Mouse (Mus musculus) splenic B cell, adult 2 months (primary cell): ENCODE data around the gene Rassf5.

Experiments used
- DNase-seq: peaks from one replicate; pipeline ENCODE4 v3.0.0-alpha.2; 2011; ENCODE audit warnings: low read depth, low spot score
- H3K27me3 ChIP-seq: 2 replicates; pipeline ENCODE4 v1.6.1; 2012; ENCODE audit warnings: mild to moderate bottlenecking, low read length, moderate library complexity, mixed read lengths; ENCODE audit not compliant: control insufficient read depth, poor library complexity, insufficient read depth, severe bottlenecking
- H3K36me3 ChIP-seq: 2 replicates; pipeline ENCODE4 v1.6.1; 2012; ENCODE audit warnings: mild to moderate bottlenecking, low read length, moderate library complexity, mixed read lengths; ENCODE audit not compliant: control insufficient read depth, poor library complexity, insufficient read depth, severe bottlenecking

Gene Rassf5

DNA sequence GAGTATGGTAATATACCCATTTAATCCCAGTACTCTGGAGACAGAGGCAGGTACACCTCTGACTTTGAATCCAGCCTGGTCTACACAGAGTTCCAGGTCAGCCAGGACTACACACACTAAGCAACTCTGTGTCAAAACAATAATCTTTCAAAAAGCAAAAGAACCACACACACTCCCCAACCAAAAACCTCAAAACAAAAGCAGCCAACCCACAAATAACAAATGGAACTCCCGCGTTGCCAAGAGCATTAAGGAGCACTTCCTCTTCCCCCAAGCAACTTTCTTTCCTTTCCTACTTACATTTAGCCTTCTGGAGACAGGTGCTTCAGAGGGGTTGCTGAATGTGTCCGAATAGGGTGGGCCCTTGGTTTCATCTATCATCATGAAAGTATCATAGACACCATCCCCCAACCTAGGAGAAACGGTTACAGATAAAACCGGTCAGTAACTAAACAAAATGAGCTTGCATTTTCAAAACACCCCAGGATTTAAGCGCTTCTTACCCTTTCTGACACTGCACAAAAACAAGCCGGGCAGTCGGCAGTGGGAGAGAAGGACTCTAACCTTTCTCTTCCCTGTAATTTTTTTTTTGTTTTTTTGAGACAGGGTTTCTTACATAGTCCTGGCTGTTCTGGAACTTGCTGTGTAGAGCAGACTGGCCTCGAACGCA lies 109.0 kb downstream of the Rassf5 start:
- H3K36me3 ChIP-seq, result no peaks in the 10 kb centered on the region
- no peaks in the 10 kb centered on the region for H3K27me3 ChIP-seq
- DNase-seq, result peak; percentile 35

DNA sequence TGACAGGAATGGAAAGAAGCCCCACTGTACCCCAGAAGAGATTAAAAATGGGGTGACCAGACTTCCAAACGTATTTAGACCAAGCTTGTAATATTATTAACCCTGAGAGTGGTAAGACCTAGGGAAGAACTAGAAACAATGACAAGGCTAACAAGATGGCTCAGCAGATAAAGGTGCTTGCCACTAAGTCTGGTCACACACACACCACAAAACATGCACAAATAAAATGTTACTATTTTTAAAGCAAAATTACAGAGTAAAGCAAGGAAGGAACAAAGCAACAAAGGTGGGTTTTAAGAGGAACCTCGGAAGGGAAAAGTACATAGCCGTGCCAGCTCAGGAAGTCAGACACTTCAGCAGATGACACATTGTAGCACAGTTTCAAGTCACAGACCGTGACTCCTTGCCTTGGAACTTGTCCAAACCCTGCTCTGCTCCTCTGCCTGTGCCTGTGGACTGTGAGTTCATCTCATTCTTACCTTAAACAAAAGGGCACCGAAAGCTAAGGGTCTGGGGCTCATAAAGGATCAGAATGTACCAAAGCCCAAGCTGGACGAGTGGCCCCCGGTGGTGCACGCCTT lies 110.0 kb downstream of the Rassf5 start:
- peak; percentile 68 for DNase-seq

DNA sequence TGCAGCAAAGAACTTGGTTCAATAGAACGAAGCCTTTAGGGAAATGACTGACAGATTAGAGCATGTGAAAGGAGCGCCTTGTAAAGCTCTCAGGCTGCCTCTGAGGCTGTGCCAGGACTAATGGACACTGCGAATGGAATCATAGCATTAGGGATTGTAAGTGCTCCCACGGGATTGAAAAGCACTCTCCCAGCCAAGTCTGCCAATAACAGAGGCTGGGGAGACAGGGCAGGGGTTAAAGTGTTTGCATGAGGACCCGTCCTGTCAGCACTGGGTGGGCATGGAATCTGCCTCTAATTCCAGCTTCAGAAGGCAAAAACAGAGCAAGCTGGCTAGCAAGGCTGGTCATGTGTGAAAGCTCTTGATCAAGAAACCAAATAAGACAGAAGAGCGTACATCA lies 110.8 kb downstream of the Rassf5 start:
- DNase-seq, result no peak
- Histone ChIP-seq H3K27me3 (no peaks in the 10 kb centered on the region), H3K36me3 (peaks cover 1% of the 10 kb centered on the region; the same call in 1 of the 2 replicates)

More for the DNA sequence above, 110.0 kb downstream of the Rassf5 start:
- H3K27me3 ChIP-seq, result no peaks in the 10 kb centered on the region
- no peaks in the 10 kb centered on the region for H3K36me3 ChIP-seq
